Mouse (Mus musculus) heart, adult 2 months (tissue): ENCODE measurements at regions not wholly inside any gene's neighbourhood (a gene's known extent, or its start where the extent isn't known, plus 50 kb on each side); places are given as distances from the start of the nearest gene placed in this dataset.

Source experiments
- CTCF ChIP-seq: fragments of 200-600 bp; IDR thresholded peaks from 2 replicates; pipeline ENCODE4 v1.8.1; 2022; ENCODE audit warnings: antibody characterized with exemption, mild to moderate bottlenecking, moderate library complexity
- EP300 ChIP-seq: fragments of 200-500 bp; IDR thresholded peaks from 2 replicates; pipeline ENCODE4 v1.6.1; 2011; ENCODE audit warnings: low read depth, low read length, control low read depth; ENCODE audit not compliant: insufficient read depth
- POLR2A ChIP-seq: fragments of 200-500 bp; IDR thresholded peaks from 2 replicates; pipeline ENCODE4 v1.6.1; 2011; ENCODE audit warnings: mild to moderate bottlenecking, low read depth, low read length, control low read depth; ENCODE audit not compliant: insufficient read depth

DNA sequence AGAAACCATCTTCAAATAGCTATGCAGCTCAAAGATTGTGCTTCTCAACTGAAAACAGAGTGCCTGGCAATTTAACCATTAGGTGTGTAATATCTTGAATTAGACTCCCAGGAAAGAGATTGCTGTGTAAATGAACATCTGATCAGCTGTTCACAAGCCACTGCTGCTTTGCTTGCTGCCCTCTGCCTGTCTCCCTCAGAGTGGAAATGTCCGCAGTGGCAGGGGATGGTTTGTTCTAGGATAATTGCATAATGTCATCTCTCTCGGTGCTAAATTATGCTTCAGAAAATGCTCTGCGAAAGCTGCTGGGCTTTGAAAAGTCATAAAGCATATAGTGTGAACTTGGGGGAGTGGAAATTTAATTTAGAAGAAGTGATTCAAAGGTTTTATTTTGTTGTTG, 665.3 kb upstream of the Chrm3 start:
- TF ChIP-seq CTCF: no peak
- TF ChIP-seq EP300: no peak
- TF ChIP-seq POLR2A: no peak
